Mouse (Mus musculus) kidney, postnatal 4 days (tissue): ENCODE measurements around the gene Rubcnl.

Source experiments
- DNase-seq, 2 experiments: peaks; one replicate each; pipeline ENCODE4 v3.0.0; 2021; ENCODE audit warnings: mixed read lengths in 2 of 2

Gene Rubcnl

DNA sequence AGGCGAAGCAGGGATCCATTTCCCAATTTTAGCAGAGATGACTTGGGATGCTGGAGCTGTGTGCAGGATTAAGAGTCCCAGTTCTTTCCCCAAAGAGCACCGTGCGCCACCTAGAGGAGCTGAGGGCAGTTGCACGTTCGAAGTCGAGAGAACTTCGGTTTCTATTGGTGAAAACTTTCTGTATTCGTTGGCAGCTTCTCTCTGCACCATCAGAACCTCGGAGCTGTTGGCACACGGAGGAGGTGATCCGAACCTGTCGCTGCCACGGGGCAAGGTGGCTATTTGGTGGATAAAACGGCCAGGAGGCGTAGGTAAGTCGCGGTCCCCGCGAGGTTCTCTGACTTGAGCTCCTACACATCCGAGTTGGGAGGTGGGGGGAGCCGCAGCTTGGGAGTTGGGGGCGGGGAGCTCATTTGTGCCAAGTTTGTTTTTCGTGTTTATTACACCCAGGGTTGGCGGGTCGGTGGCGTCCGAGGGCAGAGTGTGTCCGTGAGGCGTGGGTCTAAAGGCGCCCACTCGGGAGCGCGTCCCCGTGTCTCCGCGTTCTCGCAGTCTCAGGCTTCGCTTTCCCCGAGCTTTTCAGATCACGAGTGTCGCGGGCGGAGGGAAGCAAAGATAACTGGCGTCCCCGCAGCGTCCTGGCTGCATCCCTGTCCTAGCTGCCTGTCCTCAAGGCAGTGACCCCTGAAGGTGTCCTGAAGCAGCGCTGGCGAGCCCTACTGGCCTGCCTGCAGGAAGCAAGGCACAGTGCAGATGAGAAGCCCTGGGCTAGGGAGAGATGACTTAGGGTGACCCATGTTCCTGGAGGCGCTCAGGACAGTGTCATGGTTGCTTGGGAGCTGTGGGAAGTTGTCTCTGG is at the start of gene Rubcnl:
Gene Rubcnl (plus strand): TSS at position 172 of the 859 bp plus-strand sequence.
- DNase-seq, result peak; percentile 84 to 85

DNA sequence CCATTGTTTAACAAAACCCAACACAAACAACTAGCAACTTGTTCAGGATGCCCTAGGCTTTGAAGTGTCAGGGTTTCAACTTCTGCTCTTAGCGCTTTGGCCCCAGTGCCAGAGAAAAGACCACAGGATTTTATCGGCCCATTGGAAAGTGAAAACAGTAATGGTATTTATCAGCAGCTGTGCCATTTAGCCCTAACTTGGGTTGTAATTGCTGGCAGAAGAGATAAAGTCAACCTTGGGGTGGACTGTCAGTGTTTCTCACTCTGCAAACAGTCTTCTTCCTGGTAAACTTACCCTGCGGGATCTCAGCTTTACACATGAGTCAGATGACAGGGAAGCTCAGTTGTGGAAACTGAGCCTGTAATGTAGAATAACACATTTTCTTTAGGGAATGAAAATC is 43.6 kb upstream of the Rubcnl start:
- DNase-seq, result no peak

DNA sequence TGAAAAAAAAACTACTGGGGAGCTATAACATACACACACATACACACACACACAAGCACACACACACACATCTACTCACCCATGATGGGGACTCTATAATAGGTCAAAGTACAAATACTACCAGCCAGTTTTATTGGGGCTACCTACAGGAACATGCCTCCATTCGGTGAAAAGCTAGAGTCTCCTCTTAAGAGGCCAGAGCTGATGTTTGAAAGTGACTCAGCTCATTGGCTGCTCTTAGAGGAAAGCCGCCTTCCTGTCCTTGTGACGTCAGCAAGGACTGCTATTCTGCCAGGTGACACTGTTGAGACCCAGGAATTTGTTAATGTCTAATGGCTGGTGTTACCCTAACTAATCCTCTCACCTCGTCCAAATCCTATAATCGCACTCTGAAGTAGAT is 43.1 kb upstream of the Rubcnl start:
- no peak for DNase-seq

DNA sequence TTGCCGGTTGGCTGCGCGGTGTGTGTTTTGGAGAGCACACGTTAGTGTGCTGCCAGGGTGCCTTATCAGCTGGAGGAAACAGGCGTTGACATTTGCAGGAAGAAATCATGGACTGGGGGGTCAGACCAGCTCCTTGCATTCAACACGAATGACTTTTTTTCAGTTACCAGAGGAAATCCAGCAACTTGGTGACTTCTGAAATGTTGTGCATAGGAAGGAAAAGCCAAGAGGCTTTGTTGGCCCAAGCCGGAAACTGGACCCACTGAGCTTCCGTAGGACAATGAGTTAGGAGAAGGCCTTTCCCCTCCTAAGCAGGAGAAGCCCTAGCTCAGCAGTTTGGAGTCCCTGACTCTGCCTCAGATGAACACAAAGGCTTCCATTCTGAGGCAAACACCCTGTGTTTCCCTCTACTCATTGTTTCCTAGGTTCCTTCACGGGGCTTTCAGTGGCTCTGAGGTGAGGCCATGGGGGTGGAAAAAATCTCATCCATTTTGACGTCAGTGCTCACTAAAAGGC is 41.6 kb upstream of the Rubcnl start:
- DNase-seq, result peak; percentile 43 to 54

DNA sequence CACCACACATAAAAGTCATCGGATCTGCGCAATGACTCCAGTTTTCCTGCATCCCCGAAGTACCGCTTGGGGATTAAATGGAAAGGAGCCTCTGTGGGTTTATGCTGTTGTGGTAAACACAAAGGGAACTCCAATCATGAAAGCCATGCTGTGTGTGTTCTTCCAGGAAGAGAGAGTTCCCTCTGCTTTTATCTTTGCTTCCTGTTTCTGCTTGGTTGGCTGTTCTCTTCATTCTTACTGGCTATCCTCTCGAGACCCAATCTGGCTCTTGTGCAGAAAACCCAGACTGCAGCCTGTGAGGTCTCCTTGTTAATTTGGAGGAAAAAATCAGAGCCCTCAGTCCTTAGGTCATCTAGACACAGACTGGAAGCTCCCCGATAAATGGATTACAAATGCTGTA is 38.9 kb upstream of the Rubcnl start:
- DNase-seq, result no peak

DNA sequence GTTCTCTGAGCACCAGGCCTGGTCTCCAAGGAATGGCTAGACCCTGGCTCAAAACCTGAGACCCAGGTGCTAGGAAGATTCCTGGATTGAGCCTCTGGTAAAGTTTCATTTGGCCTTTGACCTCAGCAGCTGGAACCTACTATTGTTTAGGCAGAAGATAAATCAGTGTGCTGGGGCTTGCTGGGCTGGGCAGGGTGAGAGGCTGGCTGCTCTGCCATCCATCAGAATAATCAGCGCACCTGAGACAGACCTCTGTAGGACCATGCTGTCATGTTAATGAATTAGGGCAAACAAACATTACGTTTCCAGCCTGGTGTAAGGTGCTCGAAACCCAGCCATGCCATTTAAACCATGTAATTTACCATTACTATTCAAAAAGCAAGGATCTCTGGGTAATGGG is 34.8 kb upstream of the Rubcnl start:
- DNase-seq, result no peak

DNA sequence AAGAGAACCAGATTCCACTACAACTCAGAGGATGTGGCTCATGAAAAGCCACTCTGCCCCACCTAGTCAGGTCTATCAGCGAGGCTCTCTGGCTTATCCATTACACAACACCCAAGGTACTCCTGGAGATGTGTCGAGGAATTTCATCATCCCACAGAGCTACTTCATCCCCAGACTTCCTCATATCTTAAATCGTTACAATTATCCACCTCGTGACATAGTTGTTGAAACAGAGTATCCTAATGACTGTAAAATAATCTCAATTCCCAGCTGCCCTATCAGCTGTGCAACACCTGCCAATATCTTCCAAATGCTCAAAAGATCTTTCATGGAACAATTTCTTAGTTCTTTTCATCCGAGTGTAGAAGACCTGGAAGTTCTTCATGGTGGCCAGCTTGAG is 32.7 kb upstream of the Rubcnl start:
- DNase-seq, result no peak

DNA sequence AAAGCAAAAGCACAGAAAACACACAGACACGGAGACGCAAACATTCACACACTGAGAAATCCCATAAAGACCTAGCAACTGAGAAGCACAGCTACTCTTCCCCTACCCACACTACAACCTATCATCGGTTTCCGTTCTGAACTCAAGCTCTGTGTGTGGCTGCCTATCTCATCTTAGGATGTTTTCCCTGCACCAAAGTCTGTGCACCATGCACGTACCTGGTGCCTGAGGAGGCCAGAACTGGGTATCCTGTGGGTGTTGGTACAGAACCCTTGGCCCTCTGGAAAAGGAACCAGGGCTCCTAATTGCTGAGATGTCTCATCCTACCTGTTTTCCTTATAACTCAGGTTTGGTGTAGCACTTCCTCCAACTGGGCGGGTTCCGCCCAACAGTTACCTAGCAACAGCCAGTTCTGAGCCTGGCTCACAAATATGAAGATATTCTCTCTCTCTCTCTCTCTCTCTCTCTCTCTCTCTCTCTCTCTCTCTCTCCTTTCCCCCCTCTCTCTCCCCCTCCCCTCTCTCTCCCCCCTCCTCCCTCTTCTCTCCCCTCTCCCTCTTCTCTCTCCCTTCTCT is 30.9 kb upstream of the Rubcnl start:
- DNase-seq, result no peak

DNA sequence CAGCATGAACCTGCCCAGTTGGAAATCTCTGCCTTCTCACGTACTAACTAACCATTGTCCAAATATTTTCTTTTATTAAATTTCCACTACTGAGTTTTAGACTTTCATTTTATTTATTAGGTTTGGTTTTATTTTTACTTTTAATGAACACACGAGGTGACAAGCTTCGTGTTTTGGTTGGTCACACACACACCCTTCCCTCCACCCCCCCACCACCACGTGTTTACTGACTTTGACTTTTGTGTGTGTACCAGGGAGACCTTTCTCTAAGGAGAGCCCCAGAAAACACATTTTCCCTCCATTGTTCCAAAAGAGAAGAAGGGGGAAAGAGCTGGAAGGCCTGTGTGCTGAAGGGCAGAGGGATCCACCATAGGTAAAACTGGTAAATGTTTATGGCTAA is 30.2 kb upstream of the Rubcnl start:
- no peak for DNase-seq

DNA sequence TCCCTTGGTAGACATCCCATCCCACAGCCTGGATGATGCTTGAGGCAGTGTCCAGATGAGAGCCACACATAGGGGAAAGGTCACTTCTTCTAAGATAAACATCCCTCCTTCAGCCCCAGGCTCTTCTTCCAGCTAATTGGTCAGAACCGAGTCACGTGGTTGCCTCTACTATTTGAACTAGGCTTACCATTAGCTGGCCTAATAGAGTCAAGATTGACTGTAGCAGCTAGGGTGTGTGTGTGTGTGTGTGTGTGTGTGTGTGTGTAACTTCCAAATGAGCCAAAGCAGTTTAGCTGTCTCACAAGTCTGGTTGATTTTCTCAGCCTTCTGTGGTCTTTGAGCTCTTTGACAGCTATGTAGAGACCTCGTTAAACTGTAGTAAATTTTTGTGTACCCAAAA is 29.3 kb upstream of the Rubcnl start:
- no peak for DNase-seq

DNA sequence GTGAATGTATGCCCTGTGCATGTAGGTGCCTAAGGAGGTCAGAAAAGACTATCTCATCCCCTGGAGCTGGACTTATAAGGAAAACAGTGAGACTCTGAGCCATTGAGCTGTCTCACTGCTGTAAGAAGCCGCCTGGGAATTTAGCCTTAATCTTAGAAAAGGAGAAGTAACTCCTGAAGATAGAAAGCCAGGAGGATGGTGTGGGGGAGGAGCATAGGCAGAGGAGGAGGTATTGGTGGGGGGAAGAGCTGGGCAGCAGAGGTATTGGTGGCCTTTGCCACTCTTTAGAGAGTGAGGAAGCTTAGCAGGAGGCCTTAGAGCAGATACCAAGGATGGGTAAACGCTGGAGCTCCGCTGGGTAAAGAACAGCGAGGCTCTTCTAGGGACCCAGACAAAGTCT is 26.5 kb upstream of the Rubcnl start:
- no peak for DNase-seq

DNA sequence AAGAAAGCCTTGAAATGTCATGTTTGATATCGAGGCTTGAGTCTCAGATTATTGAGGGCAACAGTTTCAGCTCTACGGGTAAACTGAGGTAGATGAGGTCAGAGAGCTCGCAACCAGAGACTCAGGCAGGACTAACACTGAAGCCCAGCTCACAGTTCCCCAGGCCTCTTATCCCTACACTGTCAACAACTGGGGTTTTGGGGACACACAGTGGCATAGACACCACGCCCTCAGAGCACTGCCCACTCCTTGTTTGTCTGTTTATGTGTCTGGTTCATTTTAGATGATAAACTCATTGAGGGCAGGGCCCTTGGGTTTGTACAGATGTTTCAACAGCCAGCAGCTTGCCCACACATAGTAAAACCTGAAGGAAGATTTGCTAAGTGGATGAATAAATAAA is 25.9 kb upstream of the Rubcnl start:
- DNase-seq, result no peak

DNA sequence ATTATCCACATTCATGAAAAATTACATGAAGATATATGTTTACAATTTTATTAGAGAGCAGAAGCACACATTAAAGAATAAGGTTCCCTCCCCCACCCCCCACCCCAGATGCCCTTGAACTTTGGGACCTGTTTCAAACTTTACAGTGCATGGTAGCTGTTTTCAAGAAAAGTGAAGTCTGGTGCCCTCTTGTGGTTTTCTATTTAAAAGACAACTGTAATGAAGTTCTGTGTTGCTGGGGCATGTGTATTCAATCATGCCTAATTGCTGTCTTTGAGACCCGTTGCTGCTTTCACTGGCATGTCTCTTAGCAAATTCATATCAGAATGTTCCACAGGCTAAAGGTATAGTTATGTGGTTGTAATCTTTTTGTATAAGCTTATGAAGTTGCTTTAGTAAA is 25.3 kb upstream of the Rubcnl start:
- peak in 1 of 2 experiments; percentile 15 for DNase-seq

DNA sequence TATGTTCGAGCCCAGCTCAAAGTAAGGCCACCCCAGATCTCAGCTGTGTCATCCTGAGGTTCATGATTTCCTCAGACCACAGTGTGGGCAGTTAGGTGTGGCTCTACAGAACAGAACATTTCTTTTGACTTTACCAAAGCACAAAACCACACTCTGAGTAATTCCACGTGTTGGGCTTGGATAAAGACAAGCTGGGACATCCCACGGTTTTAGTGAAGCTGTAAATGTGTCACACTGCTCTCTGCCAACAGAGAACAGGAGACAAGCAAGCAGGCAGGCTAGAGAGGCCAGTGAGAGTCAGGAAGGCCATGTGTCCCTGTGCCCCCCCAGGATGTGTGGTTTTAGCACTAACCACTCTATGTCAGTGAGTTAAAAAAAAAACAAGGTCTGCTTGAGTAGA is 19.3 kb upstream of the Rubcnl start:
- no peak for DNase-seq

DNA sequence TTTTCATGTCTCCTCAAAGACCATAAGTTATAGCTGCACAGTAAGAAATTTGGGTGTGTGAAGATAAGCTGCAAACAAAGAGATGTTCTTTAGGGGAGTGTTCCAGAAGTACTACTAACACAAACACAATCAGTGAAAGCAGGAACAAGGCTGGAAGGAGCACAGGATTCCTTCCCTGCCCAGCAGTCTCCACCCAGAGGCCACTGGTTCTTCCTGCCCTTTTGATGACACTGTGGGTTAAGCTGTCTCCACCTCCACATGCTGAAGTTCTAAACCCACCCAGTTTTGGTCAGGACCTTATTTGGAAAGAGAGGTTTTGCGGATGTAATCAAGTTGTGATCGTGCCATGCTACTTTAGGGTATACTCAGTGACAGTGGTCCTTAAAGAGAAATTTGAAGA is 18.8 kb upstream of the Rubcnl start:
- DNase-seq, result no peak

DNA sequence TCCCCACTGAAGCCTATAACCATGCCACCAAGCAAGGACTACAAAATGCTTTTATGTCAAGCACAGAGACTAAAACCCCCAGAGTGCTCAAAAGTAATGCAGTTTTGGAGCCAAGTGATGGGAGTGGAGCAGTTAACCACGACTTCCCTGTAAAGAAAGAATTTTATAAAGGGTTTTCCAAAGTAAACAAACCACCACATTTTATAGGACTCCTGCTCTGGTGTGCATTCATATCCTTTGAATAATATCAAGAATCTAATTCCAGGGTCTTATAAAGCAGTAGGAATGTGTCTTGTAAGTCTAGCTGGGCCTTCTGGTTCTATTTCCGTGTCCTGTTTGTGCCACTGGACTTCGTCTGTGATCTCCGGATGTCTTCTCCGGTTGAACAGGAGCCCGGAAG is 14.5 kb upstream of the Rubcnl start:
- no peak for DNase-seq

DNA sequence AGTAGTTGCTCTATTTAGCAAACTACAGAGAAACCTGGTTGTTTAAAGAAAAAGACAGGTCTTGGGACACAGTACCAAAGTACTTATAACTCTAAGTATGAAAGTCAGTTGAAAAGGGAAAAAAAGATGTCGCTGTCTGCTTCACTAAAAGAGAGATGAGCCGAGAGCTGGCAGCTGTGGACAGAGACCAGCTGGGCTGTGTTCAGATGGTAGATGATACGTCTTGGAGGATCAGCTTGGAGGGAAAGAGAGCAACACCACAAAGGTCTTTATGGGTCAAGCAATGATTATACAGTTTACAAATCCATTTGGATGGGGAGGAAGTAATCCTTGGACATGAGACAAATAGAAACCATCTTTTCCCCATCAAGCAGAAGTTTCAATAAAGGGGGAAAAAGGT is 12.5 kb upstream of the Rubcnl start:
- DNase-seq, result no peak

DNA sequence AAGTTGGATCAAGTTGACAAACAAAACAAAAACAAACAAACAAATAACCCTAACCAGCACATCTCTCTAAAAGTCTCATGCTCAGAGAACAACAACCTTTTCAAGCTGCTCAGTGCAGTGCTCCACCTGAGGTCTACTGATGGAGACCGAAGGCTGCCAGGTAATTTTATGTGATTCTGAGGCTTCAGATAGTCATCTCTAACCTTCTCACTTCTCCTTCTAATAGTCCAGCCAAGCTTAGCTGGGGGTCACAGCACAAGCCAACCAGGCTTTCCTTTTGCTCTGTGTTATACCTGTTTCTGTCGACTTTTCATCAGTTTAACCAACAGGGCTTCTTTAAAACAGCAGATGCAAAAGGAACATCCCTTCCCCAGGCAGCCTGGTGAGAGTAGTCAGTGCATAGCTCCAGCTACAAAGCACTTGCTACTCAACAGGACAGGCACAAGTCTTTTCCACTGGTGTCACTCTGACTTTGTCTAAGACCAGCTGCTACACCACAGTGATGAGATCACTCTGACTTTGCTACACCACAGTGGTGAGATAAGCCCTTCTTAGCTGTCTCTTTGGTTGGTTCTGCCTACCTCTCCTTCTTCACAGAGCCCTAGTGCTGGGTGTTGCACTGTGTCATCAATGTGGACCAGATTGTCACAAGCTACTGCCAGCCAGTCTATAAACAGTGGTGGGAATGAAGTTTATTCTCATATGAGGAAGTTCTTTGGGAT is 10.2 kb upstream of the Rubcnl start:
- no peak for DNase-seq

DNA sequence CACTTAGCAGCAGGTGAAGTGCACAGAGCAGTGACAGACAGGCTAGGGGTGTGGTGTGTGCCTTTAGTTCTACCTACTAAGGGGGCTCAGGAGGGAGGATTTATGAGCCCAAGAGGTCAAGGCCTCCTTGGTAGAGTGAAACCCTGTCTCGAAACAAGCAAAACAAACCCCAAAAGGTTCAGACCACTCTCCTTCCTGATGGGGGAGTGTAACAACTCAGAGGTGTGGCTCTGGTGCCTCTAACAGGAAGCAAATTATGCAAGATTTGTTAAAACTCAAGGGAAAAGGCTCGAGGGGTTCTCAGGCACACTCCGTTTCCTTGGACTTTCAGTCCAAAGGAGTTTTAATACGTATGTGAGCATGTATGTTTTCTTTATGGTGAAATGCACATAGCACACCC is 5.5 kb upstream of the Rubcnl start:
- DNase-seq, result no peak

DNA sequence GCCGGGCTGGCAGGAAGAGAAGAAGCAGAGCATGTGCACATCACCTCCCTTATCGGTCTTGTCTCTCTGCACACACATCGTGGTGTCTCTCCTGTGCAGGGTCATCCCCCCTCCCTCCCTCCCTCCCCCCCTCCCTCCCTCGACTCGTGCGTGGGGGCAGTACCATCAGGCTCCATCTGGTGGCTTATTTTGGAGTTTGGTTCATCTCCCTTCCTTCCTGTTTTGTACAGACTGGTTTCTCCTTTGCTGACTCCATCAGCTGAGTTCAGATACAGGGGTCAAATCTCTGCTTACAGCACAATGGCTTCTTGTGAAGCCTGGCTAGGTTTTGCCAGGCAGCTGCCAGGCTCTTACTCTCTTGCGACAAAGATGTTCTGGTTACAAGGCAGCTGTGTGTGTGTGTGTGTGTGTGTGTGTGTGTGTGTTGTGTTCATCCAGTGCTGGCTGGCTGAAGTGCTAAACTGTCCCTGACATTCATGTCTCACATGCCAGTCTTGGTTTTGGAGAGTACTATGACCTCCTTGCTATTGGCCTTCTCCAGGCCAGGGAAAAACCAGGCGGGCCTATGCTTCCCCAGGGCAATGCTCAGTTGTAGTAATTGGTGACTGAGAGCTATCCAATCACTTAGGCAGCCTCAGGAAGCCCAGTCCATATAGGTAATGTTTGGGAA is 4.7 kb upstream of the Rubcnl start:
- DNase-seq, result no peak

DNA sequence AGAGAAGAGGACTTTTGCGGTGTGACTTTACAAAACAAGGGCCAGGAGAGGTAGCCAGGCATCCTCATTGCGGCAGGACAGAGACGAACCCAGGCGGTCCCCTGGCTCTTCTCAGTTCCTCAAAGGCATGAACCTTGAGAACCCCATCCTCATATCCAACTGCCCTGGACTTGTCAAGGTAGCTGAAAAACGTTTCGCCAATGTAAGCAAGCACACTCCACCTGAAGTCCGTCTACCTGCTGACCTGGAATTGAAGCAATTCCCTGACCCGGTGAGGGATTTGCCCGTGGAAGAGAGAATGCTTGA is 841 bp downstream of the Rubcnl start:
- DNase-seq, result no peak

DNA sequence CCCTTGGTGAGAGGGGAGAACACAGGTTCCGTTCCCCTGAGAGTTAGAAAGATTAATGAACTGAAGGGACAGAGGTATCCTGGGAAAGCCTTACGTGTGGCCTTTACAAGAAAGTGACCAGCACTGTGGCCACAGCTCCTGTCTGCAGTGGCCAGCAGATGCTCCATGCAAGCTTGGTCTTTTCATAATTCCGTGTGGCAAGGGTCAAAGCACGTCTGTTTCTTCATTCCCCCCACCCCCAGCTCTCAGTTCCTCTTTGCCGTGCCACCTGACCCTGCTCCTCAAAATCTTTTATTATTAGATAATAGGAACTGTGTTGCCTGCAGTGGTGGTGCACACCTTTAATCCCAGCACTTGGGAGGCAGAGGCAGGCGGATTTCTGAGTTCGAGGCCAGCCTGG is 1.4 kb downstream of the Rubcnl start:
- no peak for DNase-seq
